Mouse (Mus musculus) myocyte (in vitro differentiated cells): Measurements from ENCODE around the gene Xirp2. TPM values are rescaled to one million over a fixed set of nuclear protein-coding genes. Genes with fewer than 3 reads are reported as not detected.

Source experiments
- H3K27me3 ChIP-seq: one replicate; pipeline ENCODE4 v1.6.1; 2011; ENCODE audit not compliant: control insufficient read depth, insufficient read depth, insufficient read length
- H3K36me3 ChIP-seq: one replicate; pipeline ENCODE4 v1.6.1; 2011; ENCODE audit not compliant: control insufficient read depth, insufficient read depth
- H3K4me2 ChIP-seq: one replicate; pipeline ENCODE4 v1.6.1; 2011; ENCODE audit warnings: low read depth, control low read depth
- H3K4me3 ChIP-seq: one replicate; pipeline ENCODE4 v1.5.1; 2011; ENCODE audit warnings: mild to moderate bottlenecking, control low read depth, moderate library complexity
- H3K79me2 ChIP-seq: one replicate; pipeline ENCODE4 v1.6.1; 2011; ENCODE audit not compliant: control insufficient read depth, insufficient read depth
- H3ac ChIP-seq: one replicate; pipeline ENCODE4 v1.6.1; 2011; ENCODE audit not compliant: control insufficient read depth, insufficient read length
- CEBPB ChIP-seq: IDR thresholded peaks from 2 replicates; pipeline ENCODE4 v1.6.1; 2011; ENCODE audit warnings: mild to moderate bottlenecking, moderate library complexity; ENCODE audit not compliant: poor library complexity, insufficient read depth, severe bottlenecking
- E2F4 ChIP-seq: IDR thresholded peaks from one replicate; pipeline ENCODE4 v1.6.1; 2011; ENCODE audit warnings: mild to moderate bottlenecking, control low read depth, moderate library complexity; ENCODE audit not compliant: insufficient read depth
- MAX ChIP-seq: IDR thresholded peaks from one replicate; pipeline ENCODE4 v1.6.1; 2011; ENCODE audit warnings: low read depth, mild to moderate bottlenecking, control low read depth
- MYOD1 ChIP-seq, 3 experiments: IDR thresholded peaks; one replicate each; pipeline ENCODE4 v1.6.1; 2011; ENCODE audit warnings: control low read depth in 2 of 3, low read depth in 2 of 3, mild to moderate bottlenecking in 2 of 3, moderate library complexity in 1 of 3; ENCODE audit not compliant: insufficient read length in 2 of 3, control insufficient read depth in 1 of 3
- MYOG ChIP-seq, 3 experiments: IDR thresholded peaks; one replicate each; pipeline ENCODE4 v1.6.1; 2011; ENCODE audit warnings: control low read depth in 2 of 3, low read depth in 2 of 3, mild to moderate bottlenecking in 2 of 3; ENCODE audit not compliant: insufficient read length in 2 of 3, control insufficient read depth in 1 of 3, insufficient read depth in 1 of 3
- POLR2A ChIP-seq: IDR thresholded peaks from one replicate; pipeline ENCODE4 v1.6.1; 2011; ENCODE audit warnings: low read depth, mild to moderate bottlenecking, control low read depth, moderate library complexity; ENCODE audit not compliant: insufficient read length
- POLR2AphosphoS2 ChIP-seq: IDR thresholded peaks from one replicate; pipeline ENCODE4 v1.6.1; 2011; ENCODE audit warnings: low read depth, control low read depth; ENCODE audit not compliant: insufficient read length
- REST ChIP-seq: IDR thresholded peaks from one replicate; pipeline ENCODE4 v1.6.1; 2011; ENCODE audit warnings: mild to moderate bottlenecking, control low read depth, moderate library complexity; ENCODE audit not compliant: insufficient read depth, insufficient read length
- SRF ChIP-seq: IDR thresholded peaks from one replicate; pipeline ENCODE4 v1.6.1; 2011; ENCODE audit warnings: low read depth; ENCODE audit not compliant: control insufficient read depth, insufficient read length
- TCF12 ChIP-seq: IDR thresholded peaks from one replicate; pipeline ENCODE4 v1.6.1; 2011; ENCODE audit warnings: mild to moderate bottlenecking, control low read depth; ENCODE audit not compliant: poor library complexity, insufficient read depth, severe bottlenecking
- TCF3 ChIP-seq: IDR thresholded peaks from one replicate; pipeline ENCODE4 v1.6.1; 2011; ENCODE audit warnings: low read depth, control low read depth; ENCODE audit not compliant: insufficient read length
- USF1 ChIP-seq: IDR thresholded peaks from one replicate; pipeline ENCODE4 v1.6.1; 2011; ENCODE audit warnings: low read depth, mild to moderate bottlenecking, control low read depth, moderate library complexity
- polyA plus RNA-seq: library from polyadenylated mRNA; unstranded; fragments of >200 nt; fragmentation: generic; extraction: Trizol; gene quantifications from one replicate; pipeline ENCODE4 v1.2.1, GENCODE M21; 2012; ENCODE audit warnings: missing spikeins

Xirp2 gene
- polyA plus RNA-seq, 1 experiment, result 0.46 TPM

DNA sequence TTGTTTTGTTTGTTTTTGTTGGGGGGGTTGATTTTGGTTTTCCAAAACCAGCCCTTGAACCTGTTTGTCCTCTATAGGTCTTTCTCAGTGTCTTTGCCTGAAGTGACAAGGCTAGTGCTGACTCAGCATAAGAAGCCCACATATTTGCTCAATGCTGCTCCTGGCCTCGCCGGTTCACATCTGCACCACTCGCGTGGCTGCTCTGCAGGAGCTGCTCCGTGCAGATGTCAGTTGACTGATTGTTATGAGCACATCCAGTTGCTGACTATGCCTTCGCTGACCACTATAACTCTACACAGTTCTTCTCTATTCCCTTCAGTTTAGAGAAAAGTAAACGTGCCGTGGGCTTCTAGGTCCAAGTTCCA lies 43.3 kb downstream of the Xirp2 start:
- no peaks in the 10 kb centered on the region for H3K27me3 ChIP-seq
- H3ac ChIP-seq, result no peak overlapping the region
- no peaks in the 10 kb centered on the region for H3K36me3 ChIP-seq
- no peak for TF ChIP-seq MYOG (IDR thresholded peaks at IDR 0.05; ENCODE audit: control insufficient read depth in 1 of 3, insufficient read depth in 1 of 3, insufficient read length in 2 of 3, low read depth in 2 of 3)
- no peak for TF ChIP-seq POLR2A
- no peak for TF ChIP-seq USF1
- TF ChIP-seq MAX, result no peak
- no peak for TF ChIP-seq TCF3
- TF ChIP-seq CEBPB, result no peak
- TF ChIP-seq MYOD1 (IDR thresholded peaks at IDR 0.05; ENCODE audit: control insufficient read depth in 1 of 3, insufficient read length in 2 of 3, low read depth in 2 of 3), result no peak
- no peak for TF ChIP-seq POLR2AphosphoS2
- no peak for TF ChIP-seq SRF
- no peak for TF ChIP-seq E2F4
- TF ChIP-seq TCF12, result no peak
- no peak for TF ChIP-seq REST
- H3K4me3 ChIP-seq, result no peak overlapping the region
- H3K4me2 ChIP-seq, result no peak overlapping the region
- no peaks in the 10 kb centered on the region for H3K79me2 ChIP-seq

- no peak for TF ChIP-seq TCF12
- TF ChIP-seq REST, result no peak
- no peak for TF ChIP-seq E2F4
- TF ChIP-seq TCF3, result no peak
- TF ChIP-seq SRF, result no peak
- TF ChIP-seq USF1, result no peak
- TF ChIP-seq POLR2AphosphoS2, result no peak
- TF ChIP-seq MAX, result no peak
- TF ChIP-seq MYOD1 (IDR thresholded peaks at IDR 0.05; ENCODE audit: control insufficient read depth in 1 of 3, insufficient read length in 2 of 3, low read depth in 2 of 3), result no peak
- Histone ChIP-seq H3ac (no peak overlapping the region), H3K27me3 (no peaks in the 10 kb centered on the region), H3K4me3 (no peak overlapping the region), H3K36me3 (no peaks in the 10 kb centered on the region), H3K79me2 (no peaks in the 10 kb centered on the region), H3K4me2 (no peak overlapping the region)
These were observed 59.7 kb downstream of the Xirp2 start for GRCm38 (mm10) chr2:67505457-67505856.

DNA sequence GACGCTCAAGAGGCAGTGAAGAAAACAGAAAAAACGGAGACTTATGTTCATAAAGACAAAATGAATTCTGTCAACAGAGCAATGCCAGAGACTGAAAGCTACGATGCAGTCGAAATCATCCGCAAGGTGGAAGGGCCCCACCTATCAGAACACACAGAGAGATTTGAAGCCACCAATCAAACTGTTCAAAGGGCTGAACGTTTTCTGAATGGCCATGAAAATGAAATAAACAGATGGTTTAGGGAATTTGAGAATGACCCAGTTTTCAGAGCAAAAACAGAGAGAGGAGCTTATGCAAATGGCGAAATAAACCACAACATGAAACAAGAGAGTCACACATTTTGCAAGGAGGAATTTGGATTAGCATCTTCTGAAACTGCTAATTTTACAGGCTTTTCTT lies 70.6 kb downstream of the Xirp2 start:
- no peak overlapping the region for H3K4me2 ChIP-seq
- H3K36me3 ChIP-seq, result no peaks in the 10 kb centered on the region
- no peaks in the 10 kb centered on the region for H3K79me2 ChIP-seq
- peaks cover 4% of the 10 kb centered on the region for H3K27me3 ChIP-seq
- no peak overlapping the region for H3K4me3 ChIP-seq
- no peak overlapping the region for H3ac ChIP-seq
- TF ChIP-seq E2F4, result no peak
- TF ChIP-seq POLR2AphosphoS2, result no peak
- TF ChIP-seq SRF, result no peak
- no peak for TF ChIP-seq REST
- no peak for TF ChIP-seq MYOG (IDR thresholded peaks at IDR 0.05; ENCODE audit: control insufficient read depth in 1 of 3, insufficient read depth in 1 of 3, insufficient read length in 2 of 3, low read depth in 2 of 3)
- TF ChIP-seq USF1, result no peak
- no peak for TF ChIP-seq POLR2A
- no peak for TF ChIP-seq TCF3
- no peak for TF ChIP-seq MYOD1 (IDR thresholded peaks at IDR 0.05; ENCODE audit: control insufficient read depth in 1 of 3, insufficient read length in 2 of 3, low read depth in 2 of 3)
- TF ChIP-seq TCF12, result no peak

DNA sequence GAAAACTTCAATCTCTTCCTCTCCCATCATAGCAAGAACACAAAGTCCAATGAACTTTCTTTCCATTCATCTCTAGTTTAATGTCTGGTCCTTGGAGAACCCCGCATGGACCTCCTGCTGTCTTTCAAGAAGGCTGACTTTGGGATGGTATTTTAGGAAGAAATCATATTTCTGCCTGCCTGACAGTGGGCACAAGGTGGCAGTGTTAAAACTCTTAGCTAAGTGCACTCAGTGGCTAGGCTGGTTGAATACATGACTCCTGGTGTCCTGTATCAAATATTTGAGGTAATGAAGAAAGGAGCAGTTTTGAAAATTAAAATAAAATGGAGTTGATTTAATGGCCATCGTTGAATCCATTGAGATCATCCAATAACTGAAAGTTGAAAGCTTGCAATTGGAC lies 89.5 kb downstream of the Xirp2 start:
- TF ChIP-seq MYOD1 (IDR thresholded peaks at IDR 0.05; ENCODE audit: control insufficient read depth in 1 of 3, insufficient read length in 2 of 3, low read depth in 2 of 3) (no peak), MAX (no peak), SRF (no peak), REST (no peak), TCF12 (no peak), USF1 (no peak), TCF3 (no peak), MYOG (IDR thresholded peaks at IDR 0.05; ENCODE audit: control insufficient read depth in 1 of 3, insufficient read depth in 1 of 3, insufficient read length in 2 of 3, low read depth in 2 of 3) (no peak), CEBPB (no peak), POLR2AphosphoS2 (no peak), POLR2A (no peak), E2F4 (no peak)
- H3K4me3 ChIP-seq, result no peak overlapping the region
- H3K4me2 ChIP-seq, result no peak overlapping the region
- H3K79me2 ChIP-seq, result no peaks in the 10 kb centered on the region
- no peaks in the 10 kb centered on the region for H3K27me3 ChIP-seq
- no peaks in the 10 kb centered on the region for H3K36me3 ChIP-seq
- H3ac ChIP-seq, result no peak overlapping the region

- TF ChIP-seq E2F4, result no peak
- no peak for TF ChIP-seq TCF12
- no peak for TF ChIP-seq MYOD1 (IDR thresholded peaks at IDR 0.05; ENCODE audit: control insufficient read depth in 1 of 3, insufficient read length in 2 of 3, low read depth in 2 of 3)
- TF ChIP-seq TCF3, result no peak
- no peak for TF ChIP-seq MAX
- TF ChIP-seq SRF, result no peak
- TF ChIP-seq POLR2A, result no peak
- TF ChIP-seq MYOG (IDR thresholded peaks at IDR 0.05; ENCODE audit: control insufficient read depth in 1 of 3, insufficient read depth in 1 of 3, insufficient read length in 2 of 3, low read depth in 2 of 3), result no peak
- TF ChIP-seq USF1, result no peak
- no peak for TF ChIP-seq CEBPB
- no peak for TF ChIP-seq REST
- no peak for TF ChIP-seq POLR2AphosphoS2
- H3ac ChIP-seq, result no peak overlapping the region
- H3K4me3 ChIP-seq, result no peak overlapping the region
- no peaks in the 10 kb centered on the region for H3K27me3 ChIP-seq
- H3K4me2 ChIP-seq, result no peak overlapping the region
- no peaks in the 10 kb centered on the region for H3K79me2 ChIP-seq
- H3K36me3 ChIP-seq, result no peaks in the 10 kb centered on the region
These were observed 93.6 kb downstream of the Xirp2 start for GRCm38 (mm10) chr2:67539426-67539825.
